Mouse (Mus musculus) neural tube, embryonic 12.5 days (tissue): ENCODE measurements around the gene Agap1. TPM values are rescaled to one million over a fixed set of nuclear protein-coding genes. Genes with fewer than 3 reads are reported as not detected.
A peak's percentile ranks its signal among the peaks of the same experiment; 100 is the strongest.

ENCODE experiments used
- ATAC-seq: fragments of 200-750 bp; cut with Nextera tagmentation; 2 replicates; pipeline ENCODE4 v1.8.0; 2017; ENCODE audit warnings: low read depth, mild to moderate bottlenecking, moderate TSS enrichment, moderate library complexity; ENCODE audit not compliant: low FRiP score
- H3K27ac ChIP-seq: fragments of 300-500 bp; sonication (generic); 2 replicates; pipeline ENCODE4 v1.5.1; 2016
- H3K27me3 ChIP-seq: fragments of 300-500 bp; sonication (generic); replicated peaks from 2 replicates; pipeline ENCODE4 v1.6.1; 2016; ENCODE audit warnings: mild to moderate bottlenecking
- H3K36me3 ChIP-seq: fragments of 300-500 bp; sonication (generic); 2 replicates; pipeline ENCODE4 v1.6.1; 2016; ENCODE audit warnings: mild to moderate bottlenecking
- H3K4me1 ChIP-seq: fragments of 300-500 bp; sonication (generic); 2 replicates; pipeline ENCODE4 v1.6.1; 2016
- H3K4me2 ChIP-seq: fragments of 300-500 bp; sonication (generic); replicated peaks from 2 replicates; pipeline ENCODE4 v1.6.1; 2016; ENCODE audit warnings: mild to moderate bottlenecking
- H3K4me3 ChIP-seq: fragments of 300-500 bp; sonication (generic); 2 replicates; pipeline ENCODE4 v1.5.1; 2016
- H3K9ac ChIP-seq: fragments of 300-500 bp; sonication (generic); 2 replicates; pipeline ENCODE4 v1.6.1; 2016; ENCODE audit warnings: mild to moderate bottlenecking
- H3K9me3 ChIP-seq: fragments of 300-500 bp; sonication (generic); 2 replicates; pipeline ENCODE4 v1.6.1; 2016; ENCODE audit warnings: mild to moderate bottlenecking
- WGBS: fragments of 180-500 bp; shearing (Covaris S2); methylation state at CpG from one replicate; pipeline ENCODE4 v1.1.7; 2016; 5-methylcytosine and 5-hydroxymethylcytosine counted together
- polyA plus RNA-seq: library from polyadenylated mRNA; unstranded; fragments of >200 nt; fragmentation: Nextera tagmentation; extraction: Ambion mirVana; gene quantifications from 2 replicates; pipeline ENCODE4 v1.2.1, GENCODE M21; 2016

Agap1 gene
- polyA plus RNA-seq, 1 experiment from 2014 or later: 76.1 TPM

DNA sequence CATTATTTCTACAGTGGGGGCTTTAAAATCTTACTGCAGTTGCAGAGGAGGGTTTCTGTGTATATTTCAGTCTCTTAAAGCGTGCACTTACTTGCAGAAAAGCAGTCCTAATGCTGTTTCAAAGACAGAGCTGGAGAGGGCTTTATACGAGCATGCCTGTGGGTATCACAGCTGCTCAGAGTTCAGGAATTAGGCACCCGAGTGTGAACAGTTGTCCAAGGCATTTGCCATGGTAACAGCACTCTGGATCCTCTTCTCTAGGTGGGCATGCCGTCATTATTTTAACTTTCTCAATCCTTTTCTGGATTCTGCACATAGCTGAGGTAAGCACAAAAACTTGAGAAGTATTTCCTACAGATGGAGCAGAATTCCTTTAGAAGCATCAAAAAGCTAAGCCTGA is 321.1 kb downstream of the Agap1 start:
- H3K9me3 ChIP-seq: no peaks in the 10 kb centered on the region
- H3K27ac ChIP-seq: no peak overlapping the region
- no peak overlapping the region for H3K4me2 ChIP-seq
- H3K4me1 ChIP-seq: no peaks in the 10 kb centered on the region; the same call in 1 of the 2 replicates
- H3K9ac ChIP-seq: no peak overlapping the region
- H3K27me3 ChIP-seq: no peaks in the 10 kb centered on the region
- H3K4me3 ChIP-seq: no peak overlapping the region
- WGBS: 34% methylated on average over 4 of the region's 4 CpGs
- ATAC-seq: no peak
- H3K36me3 ChIP-seq: peaks cover 6% of the 10 kb centered on the region; the same call in 1 of the 2 replicates

DNA sequence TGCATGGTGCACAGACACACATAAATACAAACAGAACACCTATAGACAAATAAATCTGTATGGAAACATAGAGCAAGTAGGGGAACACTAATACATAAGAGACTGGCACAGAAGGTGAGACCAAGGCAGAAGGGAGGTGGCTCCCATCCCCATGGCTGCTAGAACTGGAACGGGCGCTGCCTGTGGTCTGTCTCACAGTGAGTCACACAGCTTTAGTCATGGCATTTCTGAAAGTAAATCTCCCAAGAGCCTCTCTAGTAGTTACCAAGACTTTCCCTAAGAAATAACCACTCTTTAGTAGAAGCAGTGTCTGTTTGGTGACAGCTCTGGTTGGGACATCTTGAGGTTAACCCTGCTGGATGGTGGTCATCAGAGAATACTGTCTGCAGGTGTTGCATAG is 326.1 kb downstream of the Agap1 start:
- no peak overlapping the region for H3K4me3 ChIP-seq
- no peaks in the 10 kb centered on the region for H3K9me3 ChIP-seq
- no peak for ATAC-seq
- peaks cover 6% of the 10 kb centered on the region; the same call in 1 of the 2 replicates for H3K36me3 ChIP-seq
- H3K4me2 ChIP-seq: no peak overlapping the region
- H3K27ac ChIP-seq: no peak overlapping the region
- 88% methylated on average over 2 of the region's 2 CpGs for WGBS
- no peaks in the 10 kb centered on the region for H3K27me3 ChIP-seq
- no peak overlapping the region for H3K9ac ChIP-seq
- H3K4me1 ChIP-seq: peaks cover 20% of the 10 kb centered on the region

DNA sequence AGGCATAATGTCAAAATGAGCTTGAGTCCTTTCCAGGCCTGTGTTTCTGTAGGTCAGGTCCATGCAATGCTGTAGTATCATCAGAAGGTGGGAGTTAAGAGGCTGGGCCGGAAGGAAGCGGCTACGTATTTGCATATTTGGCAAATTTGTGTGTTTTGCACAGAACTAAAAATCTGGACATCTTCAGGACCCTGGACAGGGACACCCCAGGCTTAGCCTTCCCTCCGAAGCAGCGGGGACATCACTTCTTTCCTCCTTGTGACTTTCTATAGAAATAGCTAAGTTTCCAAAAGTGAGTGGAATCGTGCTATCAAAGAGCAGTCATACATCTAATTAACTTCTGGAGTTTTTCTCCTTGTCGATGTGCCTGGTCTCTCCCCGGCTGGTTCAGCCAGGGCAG is 327.3 kb downstream of the Agap1 start:
- Histone ChIP-seq H3K4me2 (no peak overlapping the region), H3K27me3 (no peaks in the 10 kb centered on the region), H3K9me3 (no peaks in the 10 kb centered on the region), H3K9ac (no peak overlapping the region), H3K4me3 (no peak overlapping the region), H3K36me3 (peaks cover 6% of the 10 kb centered on the region; the same call in 1 of the 2 replicates), H3K27ac (no peak overlapping the region), H3K4me1 (peaks cover 31% of the 10 kb centered on the region)
- WGBS: 61% methylated on average over 8 of the region's 8 CpGs
- no peak for ATAC-seq

DNA sequence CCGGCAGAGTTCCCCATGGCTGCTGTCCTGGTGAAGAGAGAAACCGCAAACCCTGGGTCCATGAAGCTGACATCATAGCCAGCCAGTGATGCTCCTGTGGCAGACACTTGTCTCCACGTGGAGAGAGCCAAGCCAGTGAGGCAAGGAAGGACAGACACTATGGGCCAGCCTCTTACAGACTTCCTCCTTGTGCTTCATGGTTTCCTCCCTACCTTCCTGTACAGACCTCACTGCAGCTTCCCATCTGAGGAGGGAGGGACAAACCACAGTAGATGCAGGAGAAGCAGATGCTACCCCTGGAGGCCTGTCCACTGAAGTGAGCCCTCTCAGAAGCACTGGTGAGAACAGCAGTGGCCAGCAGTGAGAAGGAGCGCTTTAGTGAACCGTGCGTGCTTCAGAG is 332.2 kb downstream of the Agap1 start:
- WGBS: 88% methylated on average over 6 of the region's 6 CpGs
- Histone ChIP-seq H3K36me3 (peaks cover 24% of the 10 kb centered on the region), H3K4me2 (no peak overlapping the region), H3K27me3 (no peaks in the 10 kb centered on the region), H3K27ac (no peak overlapping the region), H3K9ac (no peak overlapping the region), H3K4me1 (peaks cover 31% of the 10 kb centered on the region), H3K4me3 (no peak overlapping the region), H3K9me3 (no peaks in the 10 kb centered on the region)
- no peak for ATAC-seq

DNA sequence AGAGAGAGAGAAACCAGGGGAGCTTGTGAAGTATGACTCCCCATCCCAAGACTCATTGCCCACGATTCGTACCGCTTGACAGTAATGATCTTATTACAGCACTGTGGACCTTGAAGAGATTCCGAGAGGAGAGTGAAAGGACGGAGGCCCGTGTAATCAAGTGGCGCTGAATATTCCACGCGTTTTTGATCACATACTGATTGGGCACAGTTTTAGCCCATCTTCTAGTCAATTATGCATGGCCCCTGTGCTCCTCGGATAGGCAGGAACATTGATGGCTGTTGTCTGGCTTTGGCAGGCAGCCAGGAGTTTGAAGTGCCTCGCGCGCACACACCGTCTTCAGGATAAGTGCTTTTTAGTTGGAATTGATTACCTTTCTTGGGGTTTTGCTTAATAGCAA is 344.1 kb downstream of the Agap1 start:
- no peak overlapping the region for H3K27ac ChIP-seq
- H3K36me3 ChIP-seq: no peaks in the 10 kb centered on the region
- peaks cover 15% of the 10 kb centered on the region; the same call in 1 of the 2 replicates for H3K4me1 ChIP-seq
- H3K4me2 ChIP-seq: no peak overlapping the region
- H3K4me3 ChIP-seq: no peak overlapping the region
- no peaks in the 10 kb centered on the region for H3K27me3 ChIP-seq
- no peak overlapping the region for H3K9ac ChIP-seq
- no peaks in the 10 kb centered on the region for H3K9me3 ChIP-seq
- ATAC-seq: 0 out of 2 replicates have a peak, but pooled peaks have one; percentile 21
- WGBS: 43% methylated on average over 14 of the region's 14 CpGs

DNA sequence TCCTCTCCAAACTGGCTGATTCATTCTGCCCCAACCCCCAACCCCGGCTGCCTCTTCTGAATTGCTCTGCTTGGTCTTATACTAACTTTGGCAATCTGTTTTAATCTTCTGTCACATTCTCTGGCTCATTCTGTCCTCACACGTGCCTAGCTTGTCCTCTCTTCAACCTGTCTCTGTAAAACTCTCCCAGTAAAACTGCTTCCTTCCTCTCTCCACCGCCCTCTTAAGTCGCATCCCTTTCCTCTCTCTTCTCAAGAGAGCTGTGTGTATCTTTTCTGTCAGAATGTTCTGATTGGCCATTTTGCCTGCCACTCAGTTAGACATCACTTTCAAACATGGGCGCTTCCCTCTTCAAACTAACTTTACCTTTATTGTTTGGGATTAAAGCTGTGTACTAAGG is 346.9 kb downstream of the Agap1 start:
- peaks cover 15% of the 10 kb centered on the region; the same call in 1 of the 2 replicates for H3K4me1 ChIP-seq
- H3K36me3 ChIP-seq: no peaks in the 10 kb centered on the region
- no peak overlapping the region for H3K27ac ChIP-seq
- H3K9ac ChIP-seq: no peak overlapping the region
- H3K4me3 ChIP-seq: no peak overlapping the region
- no peaks in the 10 kb centered on the region for H3K27me3 ChIP-seq
- 81% methylated on average over 5 of the region's 5 CpGs for WGBS
- H3K9me3 ChIP-seq: no peaks in the 10 kb centered on the region
- no peak for ATAC-seq
- no peak overlapping the region for H3K4me2 ChIP-seq

DNA sequence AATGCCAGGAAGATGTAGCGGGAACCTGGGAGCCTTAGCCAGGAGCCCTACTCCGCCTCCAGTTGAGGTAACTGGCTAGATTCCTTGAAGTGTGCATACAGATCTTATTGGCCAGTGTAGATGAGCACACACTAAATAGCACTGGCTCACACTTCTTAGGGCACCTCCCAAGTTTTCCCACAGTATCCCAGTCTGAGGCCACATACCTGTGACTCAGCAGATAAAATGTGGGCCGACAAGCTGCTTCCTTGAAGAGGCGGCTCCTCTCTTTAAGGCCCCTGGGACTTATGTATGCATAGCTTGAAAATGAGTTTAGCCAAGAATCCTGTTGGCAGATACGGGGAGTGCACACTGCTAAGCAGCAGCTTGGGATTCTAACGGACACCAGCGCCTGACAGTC is 350.4 kb downstream of the Agap1 start:
- Histone ChIP-seq H3K4me1 (no peaks in the 10 kb centered on the region), H3K9me3 (no peaks in the 10 kb centered on the region), H3K4me2 (no peak overlapping the region), H3K9ac (no peak overlapping the region), H3K36me3 (no peaks in the 10 kb centered on the region), H3K27ac (no peak overlapping the region), H3K4me3 (no peak overlapping the region), H3K27me3 (no peaks in the 10 kb centered on the region)
- ATAC-seq: no peak
- WGBS: 89% methylated on average over 7 of the region's 7 CpGs

DNA sequence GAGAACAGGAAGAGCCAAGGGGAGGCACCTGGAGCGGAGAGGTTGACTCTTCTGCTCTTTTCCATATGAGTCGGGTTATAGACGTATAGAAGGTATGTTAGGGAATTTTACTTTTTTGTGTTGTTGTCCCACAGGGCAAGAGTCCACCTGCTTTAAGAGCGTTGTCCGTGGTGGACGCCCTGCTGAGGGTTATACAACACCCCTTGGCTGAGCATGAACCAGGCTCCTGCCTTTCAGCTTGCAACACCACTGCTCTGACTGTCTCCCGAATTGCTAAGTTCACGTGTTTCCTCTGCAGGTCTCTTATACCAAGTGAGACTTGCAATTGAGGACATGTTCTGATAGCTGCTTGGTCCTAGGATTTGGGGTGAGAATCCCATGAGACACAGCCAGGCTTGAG is 358.2 kb downstream of the Agap1 start:
- no peak overlapping the region for H3K27ac ChIP-seq
- H3K9ac ChIP-seq: no peak overlapping the region
- no peak overlapping the region for H3K4me2 ChIP-seq
- peaks cover 17% of the 10 kb centered on the region for H3K4me1 ChIP-seq
- H3K27me3 ChIP-seq: no peaks in the 10 kb centered on the region
- H3K9me3 ChIP-seq: no peaks in the 10 kb centered on the region
- no peaks in the 10 kb centered on the region for H3K36me3 ChIP-seq
- no peak overlapping the region for H3K4me3 ChIP-seq
- no peak for ATAC-seq
- WGBS: 92% methylated on average over 8 of the region's 8 CpGs

DNA sequence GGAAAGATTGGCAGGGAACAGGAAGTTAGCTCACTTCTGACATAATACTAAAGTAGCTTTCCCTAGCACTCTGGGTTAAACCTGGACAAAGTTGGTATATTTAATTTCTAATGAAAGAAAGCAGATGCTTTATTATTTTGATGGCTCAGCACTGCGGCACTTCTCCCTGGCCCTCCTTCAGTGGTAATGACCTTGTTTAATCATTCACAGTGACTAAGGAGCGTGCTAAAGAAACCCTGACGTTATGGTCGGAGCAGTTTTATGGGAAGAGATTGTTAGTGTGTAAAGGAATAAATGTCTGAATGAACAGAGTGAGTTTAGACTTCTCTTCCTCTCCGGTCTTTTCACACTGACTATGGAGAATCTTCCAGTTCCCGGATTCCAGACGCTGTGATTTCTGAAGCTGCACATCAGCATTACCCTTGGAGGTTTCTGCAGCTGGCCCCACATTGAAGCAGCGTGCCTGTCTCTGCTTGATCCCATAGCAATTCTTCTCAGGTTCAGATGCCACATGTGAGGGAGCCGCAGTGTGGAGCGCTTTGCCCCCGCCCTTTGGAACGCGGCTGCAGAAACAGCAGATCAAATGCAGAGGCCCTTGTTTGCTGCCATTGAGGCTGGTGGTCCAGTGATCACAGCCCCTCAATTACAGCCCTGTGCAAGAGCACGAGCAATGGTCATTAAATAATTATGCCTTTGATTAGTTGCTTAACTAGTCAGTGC is 362.0 kb downstream of the Agap1 start:
- H3K27ac ChIP-seq: no peak overlapping the region
- ATAC-seq: 0 out of 2 replicates have a peak, but pooled peaks have one; percentile 29
- 16% methylated on average over 14 of the region's 14 CpGs for WGBS

DNA sequence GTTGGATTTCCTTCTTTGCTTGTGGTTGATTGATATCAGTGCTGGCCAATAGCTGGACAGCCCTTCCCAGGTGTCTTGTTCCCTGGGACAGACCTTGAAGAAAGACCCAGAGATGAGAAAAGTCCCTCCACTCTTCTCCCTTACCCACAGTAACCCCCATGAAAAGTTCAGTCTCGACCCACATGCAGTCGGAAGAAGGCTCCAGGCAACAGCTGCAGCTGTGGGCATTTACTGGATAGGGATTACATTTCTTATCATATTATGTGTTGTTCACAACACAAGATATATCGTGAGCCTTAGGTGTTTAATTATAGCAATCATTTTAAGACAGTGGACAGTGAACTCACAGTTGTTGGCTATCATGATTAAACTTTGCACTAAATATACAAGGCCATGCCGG is 367.2 kb downstream of the Agap1 start:
- Histone ChIP-seq H3K4me2 (no peak overlapping the region), H3K4me1 (peaks cover 36% of the 10 kb centered on the region), H3K4me3 (no peak overlapping the region), H3K9me3 (no peaks in the 10 kb centered on the region), H3K27me3 (no peaks in the 10 kb centered on the region), H3K36me3 (no peaks in the 10 kb centered on the region), H3K9ac (no peak overlapping the region), H3K27ac (no peak overlapping the region)
- ATAC-seq: no peak
- WGBS: 94% methylated on average over 4 of the region's 4 CpGs

More for the DNA sequence above, 362.0 kb downstream of the Agap1 start:
- no peak overlapping the region for H3K9ac ChIP-seq
- peaks cover 23% of the 10 kb centered on the region for H3K4me1 ChIP-seq
- H3K27me3 ChIP-seq: no peaks in the 10 kb centered on the region
- H3K4me2 ChIP-seq: no peak overlapping the region; the same call in 1 of the 2 replicates
- no peak overlapping the region for H3K4me3 ChIP-seq
- H3K36me3 ChIP-seq: no peaks in the 10 kb centered on the region
- H3K9me3 ChIP-seq: no peaks in the 10 kb centered on the region

DNA sequence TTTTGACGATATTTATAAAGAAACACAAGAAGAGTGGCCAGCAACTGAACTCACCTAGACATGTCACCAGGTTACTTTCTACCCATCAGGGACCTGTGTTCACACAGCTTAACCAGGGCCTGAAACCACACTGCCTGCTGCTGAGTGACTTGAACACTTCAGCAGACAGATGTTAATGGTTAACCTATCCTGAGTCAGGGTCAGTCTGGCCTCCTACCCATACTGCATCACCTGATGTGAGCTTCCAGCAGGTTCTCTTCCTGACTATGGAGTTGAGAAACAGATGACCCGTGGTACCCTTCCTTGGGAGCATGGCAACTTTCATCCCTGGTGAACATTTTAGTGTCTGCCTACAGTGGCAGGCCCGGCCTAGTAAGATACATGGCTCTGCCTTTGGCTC is 367.8 kb downstream of the Agap1 start:
- no peaks in the 10 kb centered on the region for H3K36me3 ChIP-seq
- H3K9me3 ChIP-seq: no peaks in the 10 kb centered on the region
- H3K9ac ChIP-seq: no peak overlapping the region
- no peak for ATAC-seq
- H3K27me3 ChIP-seq: no peaks in the 10 kb centered on the region
- H3K4me3 ChIP-seq: no peak overlapping the region
- peaks cover 32% of the 10 kb centered on the region for H3K4me1 ChIP-seq
- no peak overlapping the region for H3K27ac ChIP-seq
- H3K4me2 ChIP-seq: no peak overlapping the region
- 80% methylated on average over 3 of the region's 3 CpGs for WGBS

DNA sequence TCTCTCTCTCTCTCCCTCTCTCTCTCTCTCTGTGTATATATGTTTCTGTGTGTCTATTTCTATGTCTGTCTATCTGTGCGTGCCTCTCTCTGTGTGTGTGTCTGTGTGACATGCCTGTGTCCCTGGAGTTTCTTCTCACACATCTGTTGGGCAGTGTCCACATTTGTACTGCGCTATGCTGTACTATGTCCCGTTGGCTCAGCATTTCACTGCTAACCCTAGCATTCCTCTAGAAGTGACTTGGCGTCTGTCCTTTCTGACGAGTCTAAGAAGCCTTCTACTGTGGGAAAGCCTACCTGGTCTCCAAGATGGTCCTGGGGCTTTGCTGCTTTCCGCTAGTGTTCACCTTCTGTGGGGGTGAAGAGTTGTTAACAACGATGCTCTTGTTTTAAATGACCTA is 368.4 kb downstream of the Agap1 start:
- no peak for ATAC-seq
- no peaks in the 10 kb centered on the region for H3K36me3 ChIP-seq
- H3K9ac ChIP-seq: no peak overlapping the region
- no peak overlapping the region for H3K4me2 ChIP-seq
- 83% methylated on average over 7 of the region's 7 CpGs for WGBS
- H3K4me1 ChIP-seq: peaks cover 28% of the 10 kb centered on the region
- H3K9me3 ChIP-seq: no peaks in the 10 kb centered on the region
- no peaks in the 10 kb centered on the region for H3K27me3 ChIP-seq
- H3K4me3 ChIP-seq: no peak overlapping the region
- H3K27ac ChIP-seq: no peak overlapping the region

DNA sequence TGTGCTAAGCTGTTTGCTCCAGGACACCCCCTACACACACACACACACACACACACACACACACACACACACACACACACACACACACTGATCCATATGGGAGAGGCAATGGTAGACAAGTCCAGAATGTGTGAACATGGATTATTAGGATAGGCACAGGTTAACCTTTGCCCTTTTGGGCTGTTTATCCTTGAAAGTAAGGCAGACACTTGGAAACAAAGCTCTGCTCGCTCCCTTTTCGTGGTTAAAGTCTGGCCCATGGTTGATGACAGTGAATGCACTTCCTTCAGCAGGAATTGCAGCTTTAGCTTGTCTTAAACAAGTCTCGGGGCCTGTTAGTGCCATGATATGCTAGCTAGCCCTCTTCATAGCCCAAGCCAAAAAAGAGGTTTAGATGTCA is 372.4 kb downstream of the Agap1 start:
- Histone ChIP-seq H3K27me3 (no peaks in the 10 kb centered on the region), H3K36me3 (0 out of 2 replicates have a peak, but pooled peaks cover 2% of the 10 kb centered on the region)

More for the DNA sequence above, 372.4 kb downstream of the Agap1 start:
- Histone ChIP-seq H3K27ac (no peak overlapping the region), H3K9me3 (no peaks in the 10 kb centered on the region), H3K4me1 (peaks cover 20% of the 10 kb centered on the region), H3K4me2 (no peak overlapping the region), H3K4me3 (no peak overlapping the region), H3K9ac (no peak overlapping the region)
- WGBS: 42% methylated on average over 3 of the region's 3 CpGs
- ATAC-seq: no peak
